Mouse (Mus musculus) heart, embryonic 12.5 days (tissue): ENCODE data around the gene Nrros. TPM values are rescaled to one million over a fixed set of nuclear protein-coding genes. Genes with fewer than 3 reads are reported as not detected.

Experiments
- ATAC-seq: fragments of 200-750 bp; cut with Nextera tagmentation; 2 replicates; pipeline ENCODE4 v1.8.0; 2017; ENCODE audit warnings: moderate TSS enrichment, moderate library complexity; ENCODE audit not compliant: insufficient number of reproducible peaks, low FRiP score
- H3K27ac ChIP-seq: fragments of 300-500 bp; sonication (generic); 2 replicates; pipeline ENCODE4 v1.5.1; 2016; ENCODE audit warnings: mild to moderate bottlenecking, moderate library complexity; ENCODE audit not compliant: poor library complexity, severe bottlenecking
- H3K27me3 ChIP-seq: fragments of 300-500 bp; sonication (generic); replicated peaks from 2 replicates; pipeline ENCODE4 v1.6.1; 2016; ENCODE audit warnings: mild to moderate bottlenecking, moderate library complexity
- H3K36me3 ChIP-seq: fragments of 300-500 bp; sonication (generic); 2 replicates; pipeline ENCODE4 v1.6.1; 2016; ENCODE audit warnings: mild to moderate bottlenecking, moderate library complexity
- H3K4me1 ChIP-seq: fragments of 300-500 bp; sonication (generic); replicated peaks from 2 replicates; pipeline ENCODE4 v1.6.1; 2016; ENCODE audit warnings: mild to moderate bottlenecking
- H3K4me2 ChIP-seq: fragments of 300-500 bp; sonication (generic); 2 replicates; pipeline ENCODE4 v1.6.1; 2016; ENCODE audit warnings: mild to moderate bottlenecking, moderate library complexity
- H3K4me3 ChIP-seq: fragments of 300-500 bp; sonication (generic); 2 replicates; pipeline ENCODE4 v1.5.1; 2016; ENCODE audit warnings: mild to moderate bottlenecking
- H3K9ac ChIP-seq: fragments of 300-500 bp; sonication (generic); 2 replicates; pipeline ENCODE4 v1.6.1; 2016; ENCODE audit warnings: mild to moderate bottlenecking, moderate library complexity
- H3K9me3 ChIP-seq: fragments of 300-500 bp; sonication (generic); replicated peaks from 2 replicates; pipeline ENCODE4 v1.6.1; 2016; ENCODE audit warnings: mild to moderate bottlenecking, moderate library complexity
- WGBS: fragments of 180-500 bp; shearing (Covaris S2); methylation state at CpG from one replicate; pipeline ENCODE4 v1.1.7; 2016; 5-methylcytosine and 5-hydroxymethylcytosine counted together
- polyA plus RNA-seq: library from polyadenylated mRNA; unstranded; fragments of >200 nt; fragmentation: Nextera tagmentation; extraction: Ambion mirVana; gene quantifications from 2 replicates; pipeline ENCODE4 v1.2.1, GENCODE M21; 2016

The Nrros gene
- polyA plus RNA-seq, 1 experiment from 2014 or later, result 6.1 TPM

- Histone ChIP-seq H3K4me3 (no peak within 1 kb of the TSS), H3K9ac (no peak within 1 kb of the TSS), H3K27me3 (no peaks in the 10 kb centered on the region), H3K4me2 (no peak within 1 kb of the TSS), H3K9me3 (peaks cover 3% of the 10 kb centered on the region; the same call in 1 of the 2 replicates), H3K4me1 (peaks cover 7% of the 10 kb centered on the region), H3K27ac (no peak within 1 kb of the TSS), H3K36me3 (no peaks in the 10 kb centered on the region)
- no peak for ATAC-seq
- WGBS, result 76% methylated on average over 6 of the region's 6 CpGs
Measured at GRCm38 (mm10) chr16:32179333-32179901, 14.0 kb upstream of the Nrros start, which contains the start of gene Bex6. Bex6 (plus strand) TSS chr16:32179823.

GRCm38 (mm10) chr16:32176896-32177686 lies 11.7 kb upstream of the Nrros start:
- ATAC-seq, result no peak
- H3K4me3 ChIP-seq, result no peak overlapping the region
- H3K4me2 ChIP-seq, result peak overlapping the region; percentile 42
- no peaks in the 10 kb centered on the region for H3K9me3 ChIP-seq
- H3K9ac ChIP-seq, result peak overlapping the region; percentile 35; the same call in 1 of the 2 replicates
- no peaks in the 10 kb centered on the region for H3K36me3 ChIP-seq
- H3K27ac ChIP-seq, result peak overlapping the region; percentile 57; the same call in 1 of the 2 replicates
- H3K4me1 ChIP-seq, result peaks cover 7% of the 10 kb centered on the region
- no peaks in the 10 kb centered on the region for H3K27me3 ChIP-seq
- WGBS, result 47% methylated on average over 18 of the region's 18 CpGs

GRCm38 (mm10) chr16:32175029-32175428 lies 9.6 kb upstream of the Nrros start:
- Histone ChIP-seq H3K27ac (no peak overlapping the region), H3K36me3 (no peaks in the 10 kb centered on the region), H3K4me2 (no peak overlapping the region), H3K9ac (no peak overlapping the region), H3K9me3 (no peaks in the 10 kb centered on the region), H3K4me1 (peaks cover 7% of the 10 kb centered on the region), H3K27me3 (no peaks in the 10 kb centered on the region), H3K4me3 (no peak overlapping the region)
- WGBS, result 86% methylated on average over 4 of the region's 4 CpGs
- ATAC-seq, result no peak

GRCm38 (mm10) chr16:32174340-32175005 lies 9.1 kb upstream of the Nrros start:
- H3K36me3 ChIP-seq, result no peaks in the 10 kb centered on the region
- 85% methylated on average over 8 of the region's 8 CpGs for WGBS
- H3K4me2 ChIP-seq, result no peak overlapping the region
- ATAC-seq, result no peak
- H3K4me3 ChIP-seq, result no peak overlapping the region
- H3K4me1 ChIP-seq, result peaks cover 7% of the 10 kb centered on the region
- H3K9me3 ChIP-seq, result no peaks in the 10 kb centered on the region
- no peaks in the 10 kb centered on the region for H3K27me3 ChIP-seq
- H3K27ac ChIP-seq, result no peak overlapping the region
- no peak overlapping the region for H3K9ac ChIP-seq

- Histone ChIP-seq H3K4me1 (peaks cover 7% of the 10 kb centered on the region), H3K27me3 (no peaks in the 10 kb centered on the region), H3K4me2 (no peak overlapping the region), H3K4me3 (no peak overlapping the region), H3K9me3 (no peaks in the 10 kb centered on the region), H3K36me3 (no peaks in the 10 kb centered on the region), H3K9ac (no peak overlapping the region), H3K27ac (no peak overlapping the region)
- 64% methylated on average over 11 of the region's 11 CpGs for WGBS
- no peak for ATAC-seq
Measured at GRCm38 (mm10) chr16:32173401-32173800, 8.0 kb upstream of the Nrros start.

- 74% methylated on average over 5 of the region's 5 CpGs for WGBS
- no peak overlapping the region for H3K4me3 ChIP-seq
- H3K9me3 ChIP-seq, result no peaks in the 10 kb centered on the region
- no peaks in the 10 kb centered on the region for H3K36me3 ChIP-seq
- H3K4me2 ChIP-seq, result no peak overlapping the region
- no peak overlapping the region for H3K9ac ChIP-seq
- H3K27me3 ChIP-seq, result no peaks in the 10 kb centered on the region
- no peak overlapping the region for H3K27ac ChIP-seq
- no peaks in the 10 kb centered on the region for H3K4me1 ChIP-seq
- ATAC-seq, result no peak
Measured at GRCm38 (mm10) chr16:32171031-32171731, 5.8 kb upstream of the Nrros start.

- Histone ChIP-seq H3K9ac (no peak overlapping the region), H3K27ac (no peak overlapping the region), H3K4me1 (peaks cover 12% of the 10 kb centered on the region), H3K27me3 (peaks cover 6% of the 10 kb centered on the region; the same call in 1 of the 2 replicates), H3K4me3 (no peak overlapping the region), H3K4me2 (no peak overlapping the region), H3K36me3 (no peaks in the 10 kb centered on the region), H3K9me3 (no peaks in the 10 kb centered on the region)
- no peak for ATAC-seq
- whole genome bisulfite sequencing, result 81% methylated on average over 4 of the region's 4 CpGs
Measured at GRCm38 (mm10) chr16:32167819-32168545, 2.6 kb upstream of the Nrros start.

GRCm38 (mm10) chr16:32164396-32165027 lies 882 bp downstream of the Nrros start:
- WGBS, result 63% methylated on average over 19 of the region's 19 CpGs

GRCm38 (mm10) chr16:32163891-32164290 lies 1.5 kb downstream of the Nrros start:
- Histone ChIP-seq H3K9me3 (no peaks in the 10 kb centered on the region), H3K9ac (no peak overlapping the region), H3K27me3 (peaks cover 6% of the 10 kb centered on the region; the same call in 1 of the 2 replicates), H3K36me3 (no peaks in the 10 kb centered on the region), H3K27ac (no peak overlapping the region), H3K4me2 (no peak overlapping the region), H3K4me3 (no peak overlapping the region), H3K4me1 (peaks cover 12% of the 10 kb centered on the region)
- 74% methylated on average over 5 of the region's 5 CpGs for WGBS
- ATAC-seq, result no peak

More at GRCm38 (mm10) chr16:32164396-32165027, 882 bp downstream of the Nrros start:
- Histone ChIP-seq H3K4me2 (peak overlapping the region; percentile 85), H3K9ac (no peak overlapping the region; the same call in 1 of the 2 replicates), H3K9me3 (no peaks in the 10 kb centered on the region), H3K36me3 (no peaks in the 10 kb centered on the region), H3K27me3 (peaks cover 6% of the 10 kb centered on the region; the same call in 1 of the 2 replicates), H3K4me1 (peaks cover 12% of the 10 kb centered on the region), H3K4me3 (peak overlapping the region; percentile 46), H3K27ac (no peak overlapping the region)
- ATAC-seq, result no peak

GRCm38 (mm10) chr16:32163392-32163791 lies 2.0 kb downstream of the Nrros start:
- 68% methylated on average over 4 of the region's 4 CpGs for WGBS
- Histone ChIP-seq H3K4me1 (peaks cover 12% of the 10 kb centered on the region), H3K9ac (no peak overlapping the region), H3K36me3 (no peaks in the 10 kb centered on the region), H3K4me3 (no peak overlapping the region), H3K4me2 (no peak overlapping the region), H3K9me3 (no peaks in the 10 kb centered on the region), H3K27ac (no peak overlapping the region), H3K27me3 (peaks cover 6% of the 10 kb centered on the region; the same call in 1 of the 2 replicates)
- ATAC-seq, result no peak
